Mouse (Mus musculus): Measurements from ENCODE around the gene Capza2.

Capza2 gene

GRCm38 (mm10) chr6:17705973-17706372 is 69.9 kb downstream of the Capza2 start:
- no peak for DNase-seq (ENCODE audit: low spot score)

Data from ovary, postnatal 10 days (tissue).